Mouse (Mus musculus) right cerebral cortex, adult 2 months (tissue): ENCODE data around the gene Zdhhc14.

Experiments used
- DNase-seq, 2 experiments: peaks; one replicate each; pipeline ENCODE4 v3.0.0; 2021 to 2022; ENCODE audit warnings: low spot score in 2 of 2

Gene Zdhhc14

GRCm38 (mm10) chr17:5491801-5492745 is at the start of gene Zdhhc14:
Gene Zdhhc14 (plus strand): TSS chr17:5492557.
- peak; percentile 90 to 93 for DNase-seq

GRCm38 (mm10) chr17:5443260-5443659 is 49.1 kb upstream of the Zdhhc14 start:
- DNase-seq = no peak

GRCm38 (mm10) chr17:5443751-5444150 is 48.6 kb upstream of the Zdhhc14 start:
- DNase-seq = no peak

GRCm38 (mm10) chr17:5453657-5454056 is 38.7 kb upstream of the Zdhhc14 start:
- no peak for DNase-seq

GRCm38 (mm10) chr17:5463912-5464311 is 28.4 kb upstream of the Zdhhc14 start:
- DNase-seq = no peak

GRCm38 (mm10) chr17:5466736-5467135 is 25.6 kb upstream of the Zdhhc14 start:
- no peak for DNase-seq

GRCm38 (mm10) chr17:5467177-5467576 is 25.2 kb upstream of the Zdhhc14 start:
- no peak for DNase-seq

- DNase-seq = no peak
These were observed 20.1 kb upstream of the Zdhhc14 start for GRCm38 (mm10) chr17:5472268-5472667.

GRCm38 (mm10) chr17:5475960-5476725 is 16.2 kb upstream of the Zdhhc14 start:
- DNase-seq = no peak

- DNase-seq = no peak
These were observed 8.9 kb upstream of the Zdhhc14 start for GRCm38 (mm10) chr17:5483456-5483855.

- no peak for DNase-seq
These were observed 7.7 kb upstream of the Zdhhc14 start for GRCm38 (mm10) chr17:5484663-5485062.

GRCm38 (mm10) chr17:5488156-5488555 is 4.2 kb upstream of the Zdhhc14 start:
- no peak for DNase-seq

- DNase-seq = no peak
These were observed 2.0 kb upstream of the Zdhhc14 start for GRCm38 (mm10) chr17:5490351-5490750.

GRCm38 (mm10) chr17:5491031-5491800 is 1.1 kb upstream of the Zdhhc14 start:
- DNase-seq = peak; percentile 93 to 95

- no peak for DNase-seq
These were observed 396 bp downstream of the Zdhhc14 start for GRCm38 (mm10) chr17:5492746-5493160.

- DNase-seq = no peak
These were observed 909 bp downstream of the Zdhhc14 start for GRCm38 (mm10) chr17:5493161-5493771.

GRCm38 (mm10) chr17:5493809-5494208 is 1.5 kb downstream of the Zdhhc14 start:
- DNase-seq = no peak

- no peak for DNase-seq
These were observed 2.5 kb downstream of the Zdhhc14 start for GRCm38 (mm10) chr17:5494832-5495231.

GRCm38 (mm10) chr17:5497695-5498094 is 5.3 kb downstream of the Zdhhc14 start:
- no peak for DNase-seq

GRCm38 (mm10) chr17:5498996-5499395 is 6.6 kb downstream of the Zdhhc14 start:
- DNase-seq = no peak

GRCm38 (mm10) chr17:5503981-5504760 is 11.8 kb downstream of the Zdhhc14 start:
- DNase-seq = no peak
